ENCODE assay signal across 8 mouse cellular contexts in the genomic region with DNA sequence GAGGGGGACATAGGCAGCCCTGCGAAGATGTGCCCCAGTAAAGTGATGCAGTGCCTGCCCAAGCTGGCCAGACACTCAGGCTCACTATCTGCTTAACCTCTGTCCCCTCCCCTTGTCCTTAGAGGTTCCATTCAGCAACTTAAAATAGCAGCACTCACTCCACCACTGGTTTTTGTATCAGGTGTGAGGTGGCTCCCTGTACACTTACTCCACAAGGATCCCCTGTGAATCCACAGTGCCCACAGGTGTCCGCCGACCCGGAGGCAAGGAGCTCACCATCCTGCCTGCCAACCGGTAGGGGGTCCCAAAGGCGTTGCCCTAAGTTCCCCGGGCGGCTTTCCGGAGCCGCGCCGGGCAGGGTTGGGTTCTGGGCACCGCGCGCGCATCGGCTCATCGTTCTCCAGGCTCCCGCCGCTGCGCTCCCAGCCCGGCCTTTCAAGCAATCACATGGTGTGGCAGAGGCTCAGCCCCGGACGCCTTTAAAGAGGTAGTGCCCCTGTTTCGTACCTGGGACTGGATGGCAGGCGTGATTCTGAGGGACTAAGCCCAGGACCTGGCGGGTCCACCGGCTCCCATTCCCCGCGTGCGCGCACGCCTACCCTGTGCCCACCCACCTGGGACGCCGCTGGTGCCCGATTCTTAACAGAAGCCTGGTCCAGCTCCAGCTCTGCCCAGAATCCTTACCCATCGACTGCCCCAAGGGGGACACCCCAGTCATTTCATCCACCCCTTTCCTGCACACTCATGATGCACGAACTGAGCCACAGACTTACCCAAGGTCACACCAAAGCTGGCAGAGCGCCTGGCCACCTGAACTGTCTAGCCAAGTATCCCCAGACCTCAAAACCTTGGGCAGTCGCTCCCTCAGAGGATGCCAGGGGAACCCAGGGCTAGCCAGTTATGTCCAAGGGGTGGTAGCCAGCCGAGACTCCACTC. TPM values are rescaled to one million over a fixed set of nuclear protein-coding genes. Genes with fewer than 3 reads are reported as not detected.
DNase-seq lines count a peak whose midpoint lies in the region; ATAC-seq and TF ChIP-seq lines count a peak whose summit lies in the region.

No protein-coding gene starts in this region.

- H3K9me3 ChIP-seq in embryonic facial prominence, embryonic 11.5 days (replicated peaks; ENCODE audit: control insufficient read depth, low read length), result no peaks in the 10 kb centered on the region
- H3K9me3 ChIP-seq in heart, postnatal 0 days (replicated peaks; ENCODE audit: control insufficient read depth, low read length), result no peaks in the 10 kb centered on the region
- H3K9me3 ChIP-seq in lung, embryonic 16.5 days (ENCODE audit: control insufficient read depth, low read length), result no peaks in the 10 kb centered on the region

- ATAC-seq in embryonic facial prominence, embryonic 11.5 days (replicated peaks; ENCODE audit: insufficient number of reproducible peaks, low FRiP score, low TSS enrichment, low read depth), result 0 out of 2 replicates have a peak, but pooled peaks have one; percentile 32
- peak; percentile 73 for ATAC-seq in heart, postnatal 0 days (ENCODE audit: insufficient read depth, low read depth)
- ATAC-seq in lung, embryonic 16.5 days (ENCODE audit: low read depth), result peak; percentile 27

- under 1% methylated on average over 41 of the region's 41 CpGs for WGBS in embryonic facial prominence, embryonic 11.5 days
- 1% methylated on average over 41 of the region's 41 CpGs for WGBS in heart, postnatal 0 days
- WGBS in lung, embryonic 16.5 days, result under 1% methylated on average over 41 of the region's 41 CpGs
- WGBS in small intestine, adult 2 months, result 2% methylated on average over 41 of the region's 41 CpGs

- TF ChIP-seq CTCF in heart, postnatal 0 days (IDR thresholded peaks at IDR 0.05; ENCODE audit: low read depth), result no peak
- TF ChIP-seq CTCF in layer of hippocampus, adult 2 months (conservative IDR thresholded peaks at IDR 0.05), result no peak
- no peak for TF ChIP-seq CTCF in small intestine, adult 2 months (IDR thresholded peaks at IDR 0.05; ENCODE audit: extremely low read depth, insufficient read length, insufficient replicate concordance, low read depth, low read length)

- H3K27ac ChIP-seq in embryonic facial prominence, embryonic 11.5 days (replicated peaks; ENCODE audit: low read depth, low read length), result no peak overlapping the region
- H3K27ac ChIP-seq in heart, postnatal 0 days (ENCODE audit: low read depth), result peak overlapping the region; percentile 87
- H3K27ac ChIP-seq in layer of hippocampus, adult 2 months, result peak overlapping the region; percentile 96
- no peak overlapping the region for H3K27ac ChIP-seq in lung, embryonic 16.5 days (ENCODE audit: low read length)
- H3K27ac ChIP-seq in small intestine, adult 2 months (ENCODE audit: insufficient read depth, low read depth, low read length), result no peak overlapping the region

- H3K9ac ChIP-seq in embryonic facial prominence, embryonic 11.5 days (replicated peaks; ENCODE audit: low read length), result peak overlapping the region; percentile 43
- peak overlapping the region; percentile 30 for H3K9ac ChIP-seq in heart, postnatal 0 days (replicated peaks; ENCODE audit: low read depth, low read length)
- H3K9ac ChIP-seq in lung, embryonic 16.5 days (ENCODE audit: low read length), result peak overlapping the region; percentile 51

- no peaks in the 10 kb centered on the region for H3K36me3 ChIP-seq in embryonic facial prominence, embryonic 11.5 days (replicated peaks; ENCODE audit: control insufficient read depth, insufficient read depth, low read depth, low read length)
- H3K36me3 ChIP-seq in heart, postnatal 0 days (replicated peaks; ENCODE audit: control insufficient read depth, insufficient read depth, low read length), result no peaks in the 10 kb centered on the region
- no peaks in the 10 kb centered on the region for H3K36me3 ChIP-seq in lung, embryonic 16.5 days (ENCODE audit: control insufficient read depth, insufficient read depth, low read length)
- no peaks in the 10 kb centered on the region for H3K36me3 ChIP-seq in small intestine, adult 2 months (ENCODE audit: control insufficient read depth, insufficient read depth, low read length)

- no peak for TF ChIP-seq POLR2A in small intestine, adult 2 months (IDR thresholded peaks at IDR 0.05; ENCODE audit: low read depth, low read length)

- H3K4me1 ChIP-seq in embryonic facial prominence, embryonic 11.5 days (ENCODE audit: control insufficient read depth, insufficient read depth, low read length), result no peaks in the 10 kb centered on the region
- H3K4me1 ChIP-seq in heart, postnatal 0 days (ENCODE audit: control insufficient read depth, insufficient read depth), result peaks cover 26% of the 10 kb centered on the region
- peaks cover 11% of the 10 kb centered on the region for H3K4me1 ChIP-seq in lung, embryonic 16.5 days (replicated peaks; ENCODE audit: control insufficient read depth, insufficient read depth, low read length)
- H3K4me1 ChIP-seq in small intestine, adult 2 months (ENCODE audit: control insufficient read depth, insufficient read depth, insufficient read length, low read length), result peaks cover 35% of the 10 kb centered on the region

- H3K4me2 ChIP-seq in embryonic facial prominence, embryonic 11.5 days (ENCODE audit: low read depth, low read length), result peak overlapping the region; percentile 93
- peak overlapping the region; percentile 72 for H3K4me2 ChIP-seq in heart, postnatal 0 days (ENCODE audit: low read depth, low read length)
- peak overlapping the region; percentile 92 for H3K4me2 ChIP-seq in lung, embryonic 16.5 days (ENCODE audit: low read depth, low read length)

- peak overlapping the region; percentile 40 for H3K4me3 ChIP-seq in embryonic facial prominence, embryonic 11.5 days (ENCODE audit: low read depth, low read length)
- peak overlapping the region; percentile 43 for H3K4me3 ChIP-seq in heart, postnatal 0 days (ENCODE audit: low read depth, low read length)
- H3K4me3 ChIP-seq in layer of hippocampus, adult 2 months, result peak overlapping the region; percentile 66
- peak overlapping the region; percentile 47 for H3K4me3 ChIP-seq in lung, embryonic 16.5 days (ENCODE audit: low read length)
- H3K4me3 ChIP-seq in small intestine, adult 2 months (ENCODE audit: low read depth, low read length), result peak overlapping the region; percentile 44

- H3K27me3 ChIP-seq in embryonic facial prominence, embryonic 11.5 days (ENCODE audit: control insufficient read depth, insufficient read depth, low read length), result peaks cover 37% of the 10 kb centered on the region
- peaks cover 18% of the 10 kb centered on the region for H3K27me3 ChIP-seq in heart, postnatal 0 days (ENCODE audit: control insufficient read depth, insufficient read depth, low read length)
- H3K27me3 ChIP-seq in lung, embryonic 16.5 days (ENCODE audit: control insufficient read depth, insufficient read depth, low read depth, low read length), result peaks cover 29% of the 10 kb centered on the region
- peaks cover 14% of the 10 kb centered on the region for H3K27me3 ChIP-seq in small intestine, adult 2 months (ENCODE audit: control insufficient read depth, insufficient read depth, low read length)

- DNase-seq in urinary bladder, postnatal 14 days (ENCODE audit: low spot score), result peak; percentile 54
- no peak for DNase-seq in urinary bladder, postnatal 36 days (ENCODE audit: low spot score in 2 of 2)
- DNase-seq in embryonic facial prominence, embryonic 11.5 days (ENCODE audit: low spot score), result peak; percentile 52
- DNase-seq in heart, postnatal 0 days (ENCODE audit: low spot score), result peak; percentile 69
- DNase-seq in layer of hippocampus, adult 2 months (ENCODE audit: low spot score in 2 of 2), result peak; percentile 73 to 75
- DNase-seq in ovary, postnatal 14 days (ENCODE audit: low spot score), result no peak

- no peak for TF ChIP-seq EP300 in heart, postnatal 0 days (IDR thresholded peaks at IDR 0.05; ENCODE audit: low read depth)

RNA-seq across cellular contexts. Expression of gene Adora1, which starts 0.5 kb away (rescaled TPM):
- polyA plus RNA-seq in embryonic facial prominence, embryonic 11.5 days (2014; fragmentation: Nextera tagmentation; extraction: Ambion mirVana), result 0.47 and 0.60 TPM in 2 replicates
- total RNA-seq in heart, postnatal 0 days (2014; rRNA removed; ENCODE audit: low replicate concordance), result 15.5 and 29.2 TPM in 2 replicates
- polyA plus RNA-seq in heart, postnatal 0 days (2015; fragmentation: Nextera tagmentation; extraction: Ambion mirVana), result 11.7 and 12.9 TPM in 2 replicates
- total RNA-seq in layer of hippocampus, adult 2 months (2021), result 100 to 1,000 TPM; 202 to 221 TPM
- 8.4 and 9.0 TPM in 2 replicates for polyA plus RNA-seq in lung, embryonic 16.5 days (2015; fragmentation: Nextera tagmentation; extraction: Ambion mirVana)
- 1.2 and 3.5 TPM in 2 replicates for polyA plus RNA-seq in small intestine, adult 2 months (2012; rRNA removed)

RNA-seq across cellular contexts. Expression of gene Mybph, which starts 41.5 kb away (rescaled TPM):
- 2.2 and 4.4 TPM in 2 replicates for polyA plus RNA-seq in embryonic facial prominence, embryonic 11.5 days (2014; fragmentation: Nextera tagmentation; extraction: Ambion mirVana)
- not detected in 2 replicates for total RNA-seq in heart, postnatal 0 days (2014; rRNA removed; ENCODE audit: low replicate concordance)
- polyA plus RNA-seq in heart, postnatal 0 days (2015; fragmentation: Nextera tagmentation; extraction: Ambion mirVana), result 0.12 TPM in 2 replicates
- not detected for total RNA-seq in layer of hippocampus, adult 2 months (2021)
- 1.3 and 2.5 TPM in 2 replicates for polyA plus RNA-seq in lung, embryonic 16.5 days (2015; fragmentation: Nextera tagmentation; extraction: Ambion mirVana)
- 0.05 and 0.08 TPM in 2 replicates for polyA plus RNA-seq in small intestine, adult 2 months (2012; rRNA removed)

RNA-seq across cellular contexts. Expression of gene Chil1, which starts 52.7 kb away (rescaled TPM):
- 0.64 and 0.97 TPM in 2 replicates for polyA plus RNA-seq in embryonic facial prominence, embryonic 11.5 days (2014; fragmentation: Nextera tagmentation; extraction: Ambion mirVana)
- 0.69 TPM in 1 of 2 replicates, not detected in the other for total RNA-seq in heart, postnatal 0 days (2014; rRNA removed; ENCODE audit: low replicate concordance)
- 0.59 and 0.95 TPM in 2 replicates for polyA plus RNA-seq in heart, postnatal 0 days (2015; fragmentation: Nextera tagmentation; extraction: Ambion mirVana)
- 10 to 100 TPM; 11.1 to 12.4 TPM for total RNA-seq in layer of hippocampus, adult 2 months (2021)
- 1.2 and 2.0 TPM in 2 replicates for polyA plus RNA-seq in lung, embryonic 16.5 days (2015; fragmentation: Nextera tagmentation; extraction: Ambion mirVana)
- 0.46 and 0.88 TPM in 2 replicates for polyA plus RNA-seq in small intestine, adult 2 months (2012; rRNA removed)

RNA-seq across cellular contexts. Expression of gene Myog, which starts 55.1 kb away (rescaled TPM):
- polyA plus RNA-seq in embryonic facial prominence, embryonic 11.5 days (2014; fragmentation: Nextera tagmentation; extraction: Ambion mirVana), result 15.2 and 19.8 TPM in 2 replicates
- not detected in 2 replicates for total RNA-seq in heart, postnatal 0 days (2014; rRNA removed; ENCODE audit: low replicate concordance)
- polyA plus RNA-seq in heart, postnatal 0 days (2015; fragmentation: Nextera tagmentation; extraction: Ambion mirVana), result 0.25 and 0.31 TPM in 2 replicates
- total RNA-seq in layer of hippocampus, adult 2 months (2021), result not detected
- polyA plus RNA-seq in lung, embryonic 16.5 days (2015; fragmentation: Nextera tagmentation; extraction: Ambion mirVana), result 2.9 and 6.8 TPM in 2 replicates
- polyA plus RNA-seq in small intestine, adult 2 months (2012; rRNA removed), result not detected in 2 replicates

Comparison
In these comparisons a context has a peak if more than half of its experiments do, and no peak if none do; other contexts are left out.
1. DNase-seq: peak in urinary bladder, postnatal 14 days (single experiment), embryonic facial prominence, embryonic 11.5 days (single experiment), heart, postnatal 0 days (single experiment) and layer of hippocampus, adult 2 months (2 of 2); none in urinary bladder, postnatal 36 days (0 of 2) and ovary, postnatal 14 days (single experiment).
2. H3K27ac ChIP-seq: peak in heart, postnatal 0 days (single experiment) and layer of hippocampus, adult 2 months (single experiment); none in embryonic facial prominence, embryonic 11.5 days (single experiment), lung, embryonic 16.5 days (single experiment) and small intestine, adult 2 months (single experiment).
3. Peak in every context shown above with its lines, with median percentiles within 50 percentile points of each other: ATAC-seq, H3K4me2 ChIP-seq, H3K4me3 ChIP-seq and H3K9ac ChIP-seq.